Mouse (Mus musculus) heart, adult 9 months (tissue): ENCODE data around the gene Faap24.

ENCODE experiments used
- DNase-seq, 2 experiments: peaks; one replicate each; pipeline ENCODE4 v3.0.0; 2022; ENCODE audit warnings: low spot score in 2 of 2

The Faap24 gene

DNA sequence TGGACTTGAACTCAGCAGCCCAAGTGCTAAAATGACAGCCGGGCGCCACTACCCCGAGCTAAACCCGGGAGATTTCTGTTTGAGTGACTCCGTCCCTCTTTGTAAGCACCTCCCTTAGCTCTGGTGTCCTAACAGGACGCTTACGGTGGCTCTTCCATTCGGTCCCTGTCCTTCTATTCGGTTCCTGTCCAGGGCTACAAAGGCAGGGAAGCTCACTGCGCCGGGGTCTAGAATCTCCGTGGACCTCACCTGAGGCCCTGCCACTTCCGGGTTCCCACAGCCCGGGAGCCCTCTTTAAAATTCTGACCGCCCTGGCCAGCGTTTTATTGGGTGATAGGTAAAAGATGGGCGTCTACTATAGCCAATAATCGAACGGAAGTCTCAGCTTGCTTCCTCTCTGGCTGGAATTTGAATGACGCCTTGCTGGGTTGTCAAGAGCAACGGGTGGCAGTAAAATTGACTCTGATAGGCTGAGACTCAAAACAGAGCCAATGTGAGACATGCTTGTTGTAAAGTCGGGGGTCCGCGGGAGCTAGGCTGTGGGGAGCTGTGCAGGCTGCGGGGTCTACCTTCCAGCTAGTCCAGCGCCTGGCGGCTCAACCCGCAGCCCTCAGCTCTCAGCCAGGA lies at the start of gene Faap24, which contains the start of gene Cep89:
Faap24 (minus strand) TSS at position 295 of the 627 bp plus-strand sequence.
Cep89 (plus strand) TSS at position 494 of the 627 bp plus-strand sequence.
- DNase-seq = peak; percentile 98 to 99

DNA sequence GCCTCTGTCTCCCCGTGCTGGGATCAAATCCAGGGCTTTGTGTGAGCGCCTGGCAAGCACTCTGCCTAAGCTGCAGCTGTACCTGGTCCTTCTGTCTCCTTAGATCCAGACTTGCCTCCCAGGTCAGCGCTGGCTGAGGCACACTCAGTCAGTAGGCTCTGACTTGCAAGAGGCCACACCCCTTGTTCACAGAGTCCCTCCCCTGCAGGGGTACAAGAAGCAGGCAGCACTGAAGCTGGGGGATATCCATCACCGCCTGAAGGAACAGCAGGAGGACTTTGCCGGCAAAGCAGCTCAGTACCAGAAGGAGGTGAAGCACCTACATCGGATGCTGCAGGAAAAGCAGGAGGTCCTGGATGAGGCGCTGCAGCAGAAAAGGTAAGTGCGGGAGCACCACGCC lies 38.6 kb upstream of the Faap24 start:
- DNase-seq = no peak

DNA sequence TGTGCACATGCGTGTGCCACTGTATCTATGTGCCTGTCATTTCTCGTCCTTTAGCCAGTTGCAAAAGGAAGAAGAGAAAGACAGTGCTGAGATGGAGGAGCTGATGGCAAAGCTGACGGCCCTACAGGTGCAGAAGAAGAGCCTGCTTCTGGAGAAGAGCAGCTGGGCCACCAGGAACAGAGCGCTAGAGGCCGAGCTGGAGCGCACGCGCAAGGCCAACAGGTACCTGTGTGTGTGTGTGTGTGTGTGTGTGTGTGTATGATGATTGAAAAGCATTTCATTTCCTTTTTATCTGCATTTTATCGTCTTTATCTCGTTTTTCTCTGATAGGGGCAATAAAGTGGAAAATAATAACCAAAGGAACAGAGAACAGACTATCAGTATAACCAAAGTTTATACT lies 31.5 kb upstream of the Faap24 start:
- no peak for DNase-seq

DNA sequence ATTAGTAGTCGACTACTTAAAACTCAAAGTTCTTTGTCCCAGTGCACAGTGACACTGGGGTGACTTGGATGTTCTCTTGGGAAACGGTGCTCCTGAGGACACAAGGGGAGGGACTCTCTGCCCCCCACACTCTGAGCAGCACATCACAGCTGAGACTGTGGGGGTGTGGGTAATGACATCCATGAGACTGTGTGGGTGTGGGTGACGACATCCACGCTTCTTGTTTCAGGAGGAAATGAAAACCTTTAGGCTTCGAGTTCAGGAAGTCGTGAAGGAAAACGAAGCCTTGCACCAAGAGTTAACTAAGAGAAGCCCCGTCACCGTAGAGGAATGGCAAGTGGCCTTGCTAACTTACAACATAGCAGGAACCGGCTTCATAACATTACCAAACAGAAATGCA lies 26.4 kb upstream of the Faap24 start:
- DNase-seq = no peak

DNA sequence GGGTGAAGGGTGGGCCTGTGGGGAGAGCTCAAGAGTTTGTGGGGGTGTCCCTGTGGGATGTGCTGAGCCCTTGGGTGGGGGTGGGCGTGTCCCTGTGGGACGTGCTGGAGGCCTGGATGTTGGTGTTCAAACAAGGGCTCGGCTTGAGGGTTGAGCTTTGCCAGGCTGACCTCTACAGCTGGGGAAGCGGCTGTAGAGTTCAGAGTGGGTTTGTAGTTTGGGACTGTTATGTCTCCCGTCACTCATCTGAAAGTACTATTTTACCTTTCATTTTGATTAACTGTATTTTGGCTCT lies 20.0 kb upstream of the Faap24 start:
- DNase-seq = no peak

DNA sequence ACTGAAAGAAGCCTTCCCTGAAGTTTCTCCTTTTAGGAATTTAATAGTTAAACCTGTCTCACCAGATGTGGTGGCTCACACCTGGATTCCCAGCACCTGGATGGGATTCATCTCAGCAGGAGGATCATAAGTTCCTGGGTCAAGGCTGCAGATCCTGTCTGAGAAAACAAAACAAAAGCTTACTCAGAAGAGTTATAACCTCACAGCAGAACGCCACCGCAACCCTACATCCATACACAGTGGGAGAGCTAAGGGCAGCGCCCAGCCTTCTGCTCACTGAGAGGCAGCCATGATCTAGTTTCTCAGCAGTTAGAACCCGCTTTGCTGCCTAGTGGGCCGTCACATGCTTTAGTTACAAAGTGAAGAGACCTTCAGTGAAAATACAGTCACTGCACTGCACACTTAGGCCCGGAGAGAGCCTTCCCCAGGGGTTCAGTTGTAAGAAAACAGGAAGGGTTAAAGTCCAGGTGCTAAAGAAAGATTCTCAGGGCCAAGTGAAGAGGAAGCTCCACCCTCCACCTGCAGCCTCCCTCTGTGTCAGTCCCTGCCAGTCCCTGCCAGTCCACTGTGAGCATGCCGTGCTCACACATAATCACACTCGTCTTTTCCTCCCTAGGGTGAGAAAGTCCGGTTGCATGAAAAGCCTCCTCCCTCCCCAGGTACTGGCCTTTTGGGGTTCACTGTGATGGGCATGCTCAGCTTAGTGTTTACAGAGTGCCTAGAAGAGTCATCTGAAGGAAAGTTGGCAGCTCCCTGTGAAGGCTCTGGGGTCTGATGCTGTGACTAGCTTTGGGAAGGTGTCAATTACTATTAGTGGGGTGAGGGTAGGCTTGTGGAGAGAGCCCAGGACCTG lies 19.4 kb upstream of the Faap24 start:
- no peak for DNase-seq

DNA sequence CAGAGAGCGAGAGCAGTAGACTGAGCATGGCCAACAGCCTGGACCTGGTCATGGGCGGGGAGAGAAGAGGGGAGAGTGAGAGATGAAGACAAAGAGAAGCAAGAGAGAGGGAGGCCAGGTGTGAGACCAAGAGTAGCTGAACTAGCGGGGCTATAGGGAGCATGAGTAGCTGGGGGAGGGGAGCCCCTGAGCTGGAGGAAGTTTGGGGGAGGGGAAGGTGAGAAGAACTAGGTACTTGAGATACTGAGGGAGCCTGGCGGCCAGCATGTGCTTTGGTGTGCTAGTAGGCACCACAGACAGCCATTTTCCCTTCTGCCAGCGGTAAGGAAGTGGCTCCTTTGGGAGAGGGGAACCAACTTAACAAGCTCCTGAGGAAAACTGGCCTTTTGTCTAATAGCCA lies 18.6 kb upstream of the Faap24 start:
- no peak for DNase-seq

DNA sequence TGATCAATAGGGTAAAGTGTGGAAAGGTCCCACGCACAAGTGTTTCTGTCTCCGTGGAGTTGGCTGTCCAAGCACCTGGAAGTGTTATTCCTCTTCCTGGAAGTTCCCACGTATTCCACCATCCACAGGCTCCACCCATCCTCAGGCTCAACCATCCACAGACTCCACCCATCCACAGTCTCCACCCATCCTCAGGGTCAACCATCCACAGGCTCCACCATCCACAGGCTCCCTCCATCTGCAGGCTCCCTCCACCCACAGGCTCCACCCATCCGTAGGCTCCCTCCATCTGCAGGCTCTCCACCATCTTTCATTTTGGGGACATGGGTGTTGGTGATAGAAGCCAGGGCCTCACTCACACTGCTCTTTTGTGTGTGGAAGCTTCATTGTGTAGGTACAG lies 4.5 kb upstream of the Faap24 start:
- DNase-seq = no peak

DNA sequence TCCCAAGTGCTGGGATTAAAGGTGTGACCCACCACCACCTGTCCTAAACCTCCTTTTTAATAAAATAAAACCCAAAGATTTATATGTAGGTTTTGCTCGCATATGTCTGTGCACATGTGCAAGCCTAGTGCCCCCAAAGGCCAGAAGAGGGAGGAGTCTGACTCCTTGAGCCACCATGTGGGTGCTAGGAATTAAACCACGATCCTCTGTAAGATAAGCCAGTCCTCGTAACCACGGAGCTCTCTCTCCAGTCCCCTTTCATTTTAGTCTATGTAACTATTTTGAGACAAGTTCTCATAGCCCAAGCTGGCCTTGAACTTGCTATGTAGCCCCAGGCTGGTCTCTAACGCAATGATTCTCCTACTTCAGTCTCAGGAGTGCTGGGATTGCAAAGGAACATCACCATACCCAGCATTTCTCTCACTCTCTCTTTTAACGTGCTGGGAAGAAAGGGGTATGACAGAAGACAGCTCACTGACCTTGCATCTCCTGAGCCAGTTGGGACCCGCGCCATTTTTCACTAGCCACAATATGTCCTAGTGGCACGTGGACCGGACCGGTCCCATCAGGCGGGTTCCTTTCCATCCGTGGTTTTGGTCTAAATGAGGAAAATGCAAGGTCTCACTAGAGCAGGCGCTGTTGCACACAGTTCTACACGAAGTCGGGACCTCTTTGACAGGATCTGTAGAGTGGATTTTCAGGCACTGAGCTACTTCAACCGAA lies 741 bp downstream of the Faap24 start:
- peak; percentile 5 to 13 for DNase-seq

DNA sequence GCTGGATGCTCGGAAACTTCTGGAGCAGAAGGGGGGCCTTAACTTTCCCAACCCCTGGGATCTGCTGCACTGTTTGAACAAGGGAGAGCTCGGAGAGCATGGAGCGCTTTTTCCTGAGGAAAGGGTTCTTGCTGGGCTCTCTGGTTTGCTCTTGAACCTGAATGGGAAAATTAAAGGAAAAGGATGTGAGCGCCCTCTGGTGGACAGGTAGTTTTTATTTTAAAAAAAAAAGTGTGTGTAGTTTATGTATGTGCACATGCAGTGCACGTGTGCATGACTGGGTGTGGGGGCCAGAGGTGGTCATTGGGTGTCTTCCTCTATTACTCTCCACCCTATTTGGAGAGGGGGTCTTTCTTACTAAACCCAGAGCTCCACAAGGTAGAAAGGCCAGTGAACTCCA lies 3.7 kb downstream of the Faap24 start:
- peak in 1 of 2 experiments; percentile 10 for DNase-seq

DNA sequence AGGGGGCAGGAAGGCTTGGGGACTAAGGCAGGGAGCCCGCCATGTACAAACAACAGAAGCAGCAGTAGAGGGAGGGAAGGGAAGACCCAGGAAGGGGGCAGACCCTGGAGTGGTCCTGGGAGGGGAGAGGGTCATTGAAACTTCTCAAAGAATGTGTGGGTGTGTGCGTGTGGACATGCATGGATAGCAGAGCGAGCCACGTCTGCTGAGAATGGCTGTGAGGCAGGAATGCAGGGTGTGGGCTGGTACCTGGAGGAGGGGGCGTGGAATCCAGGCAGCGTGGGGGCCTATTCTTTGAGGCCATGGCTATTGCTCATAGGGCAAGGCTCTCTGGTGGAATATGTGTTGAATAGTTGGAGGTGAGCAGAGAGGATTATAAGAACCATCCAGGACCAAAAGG lies 7.9 kb downstream of the Faap24 start:
- DNase-seq = no peak

DNA sequence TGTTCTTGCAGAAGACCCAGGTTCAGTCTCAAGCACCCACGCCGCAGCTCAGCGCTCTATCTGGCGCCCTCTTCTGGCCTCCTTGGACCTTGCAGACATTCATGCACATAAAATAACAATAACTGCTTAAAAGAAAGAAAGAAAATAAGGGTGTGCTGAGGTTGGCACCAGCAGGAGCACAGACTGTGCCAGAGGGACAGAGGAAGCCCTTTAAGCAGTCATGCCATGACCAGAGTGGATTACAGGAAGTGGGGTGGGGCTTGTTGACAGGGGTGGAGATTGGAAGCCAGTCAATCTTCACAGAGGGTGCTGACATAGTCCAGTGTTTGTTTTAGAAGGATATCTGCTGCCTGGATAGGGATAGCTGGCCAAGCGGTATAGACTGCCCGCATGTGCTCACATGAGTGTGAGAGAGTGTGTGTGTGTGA lies 10.1 kb downstream of the Faap24 start:
- peak; percentile 16 to 23 for DNase-seq

DNA sequence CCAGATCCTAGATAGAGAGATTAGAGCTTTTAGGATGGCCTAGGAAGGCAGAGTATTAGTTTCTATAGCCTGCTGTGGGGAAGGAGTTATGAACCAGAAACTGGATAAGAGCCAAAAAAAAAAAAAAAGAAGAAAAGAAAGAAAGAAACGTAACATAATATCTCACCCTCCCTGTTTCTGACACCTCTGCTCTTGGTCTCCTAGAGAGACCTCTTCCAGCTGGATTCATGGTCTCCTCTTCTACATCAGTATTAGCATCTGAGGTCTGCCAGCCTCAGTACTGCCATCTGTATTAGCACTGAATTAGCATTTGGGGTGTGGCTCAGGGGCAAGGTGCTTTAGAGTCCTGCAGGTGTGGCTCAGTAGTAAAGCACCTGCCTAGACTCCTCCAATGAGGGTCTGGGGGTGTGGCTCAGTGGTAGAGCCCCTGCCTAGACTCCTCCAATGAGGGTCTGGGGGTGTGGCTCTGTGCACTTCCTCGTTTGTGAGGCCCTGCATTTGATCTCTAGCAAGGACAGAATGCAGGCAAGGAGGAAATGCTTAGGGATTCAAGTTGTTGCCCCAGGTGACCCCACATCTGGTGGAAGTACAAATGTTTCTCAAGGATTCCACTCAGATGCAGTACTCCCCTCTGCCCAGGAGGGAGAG lies 13.8 kb downstream of the Faap24 start:
- no peak for DNase-seq

DNA sequence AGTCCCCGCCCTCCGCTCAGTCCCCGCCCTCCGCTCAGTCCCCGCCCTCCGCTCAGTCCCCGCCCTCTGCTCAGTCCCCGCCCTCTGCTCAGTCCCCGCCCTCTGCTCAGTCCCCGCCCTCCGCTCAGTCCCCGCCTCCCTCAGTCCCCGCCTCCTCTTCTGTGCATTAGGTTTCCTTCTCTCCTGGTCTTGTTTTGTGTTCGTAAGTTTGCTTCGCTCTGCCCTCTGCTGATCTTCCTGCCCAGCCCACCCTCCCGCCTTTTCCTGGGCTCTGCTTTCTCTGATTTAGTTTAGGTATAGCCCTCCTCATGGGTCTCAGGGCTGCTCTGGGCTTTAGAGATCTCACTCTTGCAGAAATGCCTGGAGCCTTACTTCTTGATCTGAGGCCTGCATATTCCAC lies 14.8 kb downstream of the Faap24 start:
- DNase-seq = no peak

DNA sequence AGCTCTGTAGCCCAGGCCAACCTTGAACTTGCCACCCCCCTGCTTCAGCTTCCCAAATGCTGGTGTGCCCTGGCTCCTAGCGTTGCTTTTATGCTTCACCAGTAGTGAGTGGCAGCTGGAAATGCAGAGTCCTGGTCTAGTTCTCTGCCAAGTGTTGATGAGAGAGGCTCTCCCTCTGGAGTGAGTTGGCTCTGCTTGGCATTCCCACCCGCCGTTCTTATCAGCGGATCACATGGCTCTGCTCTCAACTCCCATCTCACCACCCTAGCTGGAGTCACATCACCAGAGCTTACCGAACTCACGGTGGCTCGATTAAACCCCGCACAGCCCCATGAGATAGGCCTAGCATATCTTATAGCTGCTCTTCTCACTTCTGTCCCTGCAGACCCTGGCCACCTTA lies 16.3 kb downstream of the Faap24 start:
- DNase-seq = peak; percentile 48 to 49

DNA sequence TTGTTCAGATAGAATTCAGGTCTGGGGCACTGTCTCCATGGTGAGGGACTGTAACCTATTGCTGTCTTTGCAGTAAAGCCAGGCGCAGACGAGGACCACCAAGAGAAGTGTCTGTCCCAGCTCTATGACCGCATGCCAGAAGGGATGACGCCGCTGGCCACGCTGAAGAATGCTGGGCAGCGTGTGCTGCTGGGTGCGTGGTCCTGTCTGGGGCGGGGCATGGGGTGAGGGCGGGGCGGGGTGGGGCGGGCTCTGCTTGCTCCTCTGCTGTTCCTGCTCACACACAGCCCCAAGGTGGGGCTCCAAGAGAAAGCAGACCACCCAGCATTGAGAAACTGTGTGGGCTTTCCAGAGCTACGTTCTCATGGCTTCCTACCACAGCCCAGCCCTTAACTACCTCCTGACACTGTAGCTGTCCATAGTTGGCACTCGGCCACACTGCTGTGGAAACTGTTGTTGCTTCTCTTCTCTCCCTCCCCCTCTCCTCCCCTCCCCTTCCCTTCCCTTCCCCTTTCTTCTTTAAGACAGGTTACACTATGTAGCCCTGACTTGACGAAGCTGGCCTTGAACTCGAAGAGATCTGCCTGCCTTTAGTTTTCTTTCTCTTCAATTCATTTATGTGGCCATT lies 17.0 kb downstream of the Faap24 start:
- no peak for DNase-seq

DNA sequence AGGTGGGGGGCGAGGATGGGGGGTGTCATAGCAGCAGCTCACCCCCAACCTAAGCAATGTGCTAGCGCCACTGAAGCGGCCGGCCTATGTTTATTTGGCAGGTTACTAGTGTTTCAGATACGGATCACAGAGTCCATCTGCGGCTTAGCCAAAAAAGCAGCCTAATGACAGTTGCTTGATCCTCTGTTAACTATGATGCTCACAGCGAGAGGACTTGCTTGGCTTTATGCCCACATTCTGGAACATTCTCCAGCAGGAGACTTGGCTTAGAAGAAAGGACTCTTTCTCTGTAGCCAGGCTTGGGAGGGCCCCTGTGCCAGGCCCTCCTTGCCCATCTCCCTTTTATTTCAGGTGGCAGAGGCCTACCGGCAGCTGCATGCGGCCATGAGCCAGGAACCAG lies 20.0 kb downstream of the Faap24 start:
- no peak for DNase-seq

DNA sequence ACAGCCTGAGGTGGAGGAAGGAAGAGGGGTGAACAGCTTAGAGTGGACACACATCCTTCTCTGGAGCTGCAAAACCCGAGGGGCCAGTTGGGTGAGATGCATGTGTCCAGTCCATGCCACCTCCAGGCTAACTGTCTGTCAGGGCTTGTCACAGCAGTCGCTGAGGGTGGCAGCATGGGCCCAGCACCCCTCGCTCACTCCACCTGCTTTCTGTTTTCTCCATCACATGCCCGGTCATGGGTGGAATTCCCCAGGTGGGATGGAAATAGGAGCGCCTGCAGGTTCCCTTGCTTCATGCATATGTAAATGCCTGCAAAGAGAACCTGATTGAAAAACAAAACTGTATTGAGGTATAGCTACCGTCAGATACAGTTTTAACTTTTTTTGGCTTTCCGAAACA lies 22.4 kb downstream of the Faap24 start:
- no peak for DNase-seq

DNA sequence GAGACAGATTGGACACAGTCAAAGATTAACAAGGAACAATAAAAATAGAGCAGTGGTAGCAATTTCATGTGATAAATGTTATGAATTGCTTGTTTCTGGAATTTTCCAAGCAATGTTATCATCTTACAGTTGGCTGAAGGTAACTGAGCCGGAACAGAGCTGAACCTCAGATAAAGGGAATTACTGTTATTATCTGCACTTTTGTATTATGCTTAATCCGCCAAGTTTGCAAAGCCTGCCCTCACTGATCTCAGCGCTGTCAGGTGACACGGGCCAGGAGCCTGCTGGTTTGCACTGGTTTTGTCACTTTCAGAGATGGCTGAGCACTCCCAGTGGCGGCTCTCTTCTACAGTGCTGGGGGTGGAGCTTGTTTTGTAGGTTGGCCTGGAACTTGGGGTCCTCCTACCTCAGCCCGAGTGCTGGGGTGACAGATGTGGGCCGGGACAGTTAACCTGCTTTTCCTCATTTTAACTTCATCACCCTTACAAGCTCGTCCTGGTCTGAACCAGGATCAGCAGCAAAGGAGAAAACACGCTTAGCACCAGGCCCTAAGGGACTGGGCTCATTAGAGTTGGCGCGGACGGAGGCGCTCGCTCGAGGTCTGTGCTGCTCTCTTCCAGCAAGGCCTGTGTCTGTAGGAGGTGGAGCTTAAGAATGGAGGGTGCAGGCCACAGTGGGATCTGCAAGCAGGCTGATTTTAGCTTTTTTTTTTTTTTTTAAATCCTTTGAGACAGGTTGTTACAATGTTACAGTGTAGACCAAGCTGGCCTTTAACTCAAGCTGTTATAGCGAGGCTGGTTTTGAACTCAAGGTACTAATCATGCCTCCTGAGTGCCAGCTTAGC lies 23.3 kb downstream of the Faap24 start:
- DNase-seq = no peak

DNA sequence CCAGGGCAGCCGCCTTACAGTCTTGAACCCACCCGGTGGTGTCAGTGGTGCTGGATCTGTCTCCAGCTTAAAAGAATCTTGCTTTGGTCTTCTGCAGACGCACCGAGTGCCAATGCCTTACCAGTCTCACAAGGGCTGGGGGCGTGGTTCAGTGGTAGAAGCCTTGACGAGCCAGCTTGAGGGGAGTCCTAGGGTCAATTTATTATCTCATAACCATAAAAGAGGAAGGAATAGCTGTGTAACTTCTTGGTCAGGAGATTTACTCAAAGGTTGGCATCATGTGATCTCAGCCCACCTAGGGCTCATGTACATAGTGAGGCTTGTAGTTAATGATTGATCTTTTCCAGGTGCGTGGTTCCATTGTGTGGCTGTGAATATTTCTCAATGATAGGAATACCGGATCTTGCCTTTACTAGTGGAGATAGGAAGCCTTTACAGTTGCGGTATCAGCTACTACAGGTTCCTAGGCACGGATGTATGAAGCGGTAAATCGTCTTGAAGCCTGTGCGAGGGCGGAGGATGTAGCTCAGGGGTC lies 24.1 kb downstream of the Faap24 start:
- DNase-seq = no peak

DNA sequence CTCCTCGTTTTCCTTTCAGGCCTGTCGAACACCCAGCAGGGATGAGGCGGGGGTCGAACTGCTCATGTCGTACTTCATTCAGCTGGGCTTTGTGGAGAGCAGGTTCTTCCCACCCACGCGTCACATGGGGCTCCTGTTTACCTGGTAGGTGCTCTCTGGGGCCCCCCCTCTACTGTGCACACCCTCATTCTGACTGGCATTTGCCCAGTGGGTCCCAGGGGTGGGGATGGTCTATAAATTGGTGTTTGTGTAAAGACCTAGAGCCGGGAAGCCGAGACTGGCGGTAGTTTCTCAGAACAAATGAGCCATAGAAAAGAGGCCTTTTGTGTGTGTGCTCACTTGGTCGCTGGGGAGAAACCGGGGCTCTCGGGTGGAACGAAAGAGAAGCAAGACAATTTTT lies 25.5 kb downstream of the Faap24 start:
- no peak for DNase-seq
